18 mouse cellular contexts compared by ENCODE assay signal in the genomic region with DNA sequence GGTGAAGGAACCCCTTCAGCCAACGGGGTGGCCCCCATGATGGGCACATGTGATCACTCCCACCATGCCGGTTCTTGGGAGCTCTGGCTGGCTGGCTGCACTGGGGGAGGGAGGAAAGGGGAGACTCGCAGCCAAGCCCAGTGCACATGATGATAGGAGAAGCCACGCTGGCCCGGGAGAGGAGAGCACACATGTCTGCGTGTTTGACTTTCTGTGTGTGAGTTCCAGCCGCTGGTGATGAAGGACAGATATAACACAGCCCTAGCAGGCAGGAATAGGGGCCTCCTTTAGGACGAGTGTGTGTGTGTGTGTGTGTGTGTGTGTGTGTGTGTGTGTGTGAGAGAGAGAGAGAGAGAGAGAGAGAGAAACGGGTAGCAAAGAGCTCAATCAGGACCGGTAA.
"Had no signal": no experiment of that assay in that cellular context is flagged by ENCODE, and none has a peak within 500 bp of the region (broad histone marks: within the 10 kb centered on the region; RNA-seq: fewer than 3 reads in every experiment).

No protein-coding gene starts in this region.

- H3K27me3 ChIP-seq: midbrain, embryonic 12.5 days had no signal

- H3K9ac ChIP-seq: lung, embryonic 14.5 days; midbrain, embryonic 12.5 days; neural tube, embryonic 13.5 days; neural tube, embryonic 15.5 days had no signal

- H3K27ac ChIP-seq: midbrain, embryonic 10.5 days; midbrain, embryonic 12.5 days; neural tube, embryonic 13.5 days; neural tube, embryonic 15.5 days had no signal

- H3K36me3 ChIP-seq: midbrain, embryonic 10.5 days; midbrain, embryonic 12.5 days had no signal

- H3K4me1 ChIP-seq: midbrain, embryonic 10.5 days had no signal

- H3K4me3 ChIP-seq: midbrain, embryonic 10.5 days; midbrain, embryonic 12.5 days; myocyte; neural tube, embryonic 13.5 days; neural tube, embryonic 15.5 days had no signal

- DNase-seq: lung, embryonic 14.5 days; lung, postnatal 10 days; lung, postnatal 4 days; midbrain, embryonic 14.5 days; retina, postnatal 1 day; right cerebral cortex, adult 18-20 months; right cerebral cortex, postnatal 25 days; right cerebral cortex, postnatal 4 days; spleen, adult 18-20 months; thymus, adult 18-20 months; thymus, postnatal 14 days; thymus, postnatal 36 days had no signal

- H3K4me2 ChIP-seq: lung, embryonic 14.5 days; midbrain, embryonic 12.5 days; neural tube, embryonic 13.5 days; neural tube, embryonic 15.5 days had no signal

- ATAC-seq: midbrain, embryonic 16.5 days had no signal

- H3K9me3 ChIP-seq: midbrain, embryonic 10.5 days; midbrain, embryonic 12.5 days; neural tube, embryonic 13.5 days; neural tube, embryonic 15.5 days had no signal
